Mouse (Mus musculus): ENCODE measurements at regions not wholly inside any gene's neighbourhood (a gene's known extent, or its start where the extent isn't known, plus 50 kb on each side); places are given as distances from the start of the nearest gene placed in this dataset.

DNA sequence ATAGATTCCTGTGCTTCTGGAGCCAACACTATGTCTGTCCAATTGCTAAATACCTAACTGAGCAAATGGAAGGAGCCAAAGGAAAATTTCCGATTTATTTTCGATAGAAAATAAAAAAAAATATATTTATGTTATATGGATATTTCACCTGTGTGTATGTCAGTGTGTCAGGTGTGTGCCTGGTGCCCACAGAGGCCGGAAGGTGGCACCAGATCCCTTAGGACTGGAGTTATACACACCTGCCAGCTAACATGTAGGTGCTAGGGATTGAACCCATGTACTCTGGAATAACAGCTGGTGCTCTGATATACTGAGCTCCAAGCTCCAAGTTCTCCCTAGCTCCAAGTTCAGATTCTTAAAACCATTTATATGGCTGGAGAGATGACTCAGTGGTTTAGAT lies 79.0 kb downstream of the Mfsd1 start:
- DNase-seq (ENCODE audit: low spot score in 2 of 2), result no peak

- no peak for DNase-seq (ENCODE audit: low spot score in 2 of 2)
Observed at GRCm38 (mm10) chr3:67709322-67709721, 126.8 kb downstream of the Mfsd1 start.

GRCm38 (mm10) chr3:67711716-67712115 lies 129.2 kb downstream of the Mfsd1 start:
- DNase-seq (ENCODE audit: low spot score in 2 of 2), result no peak

- no peak for DNase-seq (ENCODE audit: low spot score in 2 of 2)
Observed at GRCm38 (mm10) chr3:67731921-67732320, 149.4 kb downstream of the Mfsd1 start.

DNA sequence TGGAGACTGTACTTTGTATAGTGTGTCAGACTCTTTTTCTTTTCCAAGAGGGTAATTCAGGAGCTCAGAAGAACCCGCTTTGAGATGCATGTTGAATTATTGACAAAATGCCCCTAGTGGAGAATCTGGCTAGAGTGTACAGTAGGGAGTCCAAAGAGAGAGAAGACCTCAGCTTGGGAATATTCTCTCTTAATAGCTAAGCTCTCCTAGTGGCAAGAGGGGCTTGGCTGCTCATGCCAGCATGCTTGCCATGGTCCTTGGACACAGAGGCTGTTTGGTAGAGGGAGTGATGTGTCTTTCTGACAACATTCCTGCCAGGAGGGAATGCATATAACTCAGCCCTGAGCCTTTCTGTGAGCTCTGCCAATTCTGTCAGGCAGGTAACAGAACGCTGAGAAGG lies 150.3 kb downstream of the Mfsd1 start:
- no peak for DNase-seq (ENCODE audit: low spot score in 2 of 2)

GRCm38 (mm10) chr3:67754256-67754655 lies 137.8 kb upstream of the Iqcj start:
- DNase-seq (ENCODE audit: low spot score in 2 of 2), result no peak

DNA sequence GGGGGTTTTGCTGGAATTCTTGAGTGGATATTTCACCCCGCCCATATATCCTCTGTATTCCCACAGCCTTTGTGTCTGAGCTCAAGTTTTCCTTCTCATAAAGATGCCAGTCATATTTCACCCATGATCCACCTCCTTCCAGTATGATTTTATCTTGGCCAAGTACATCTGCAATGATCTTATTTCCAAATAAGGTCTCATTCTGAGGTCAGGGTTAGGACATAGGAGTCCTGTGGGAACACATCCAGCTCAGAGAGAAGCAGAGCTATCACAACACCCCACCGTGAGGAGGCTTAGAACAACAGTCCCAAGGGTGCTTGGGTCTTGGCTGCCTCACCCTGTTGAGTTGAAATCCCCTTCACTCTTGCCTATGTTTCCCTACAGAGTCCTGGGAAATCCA lies 123.4 kb upstream of the Iqcj start:
- no peak for DNase-seq (ENCODE audit: low spot score in 2 of 2)

DNA sequence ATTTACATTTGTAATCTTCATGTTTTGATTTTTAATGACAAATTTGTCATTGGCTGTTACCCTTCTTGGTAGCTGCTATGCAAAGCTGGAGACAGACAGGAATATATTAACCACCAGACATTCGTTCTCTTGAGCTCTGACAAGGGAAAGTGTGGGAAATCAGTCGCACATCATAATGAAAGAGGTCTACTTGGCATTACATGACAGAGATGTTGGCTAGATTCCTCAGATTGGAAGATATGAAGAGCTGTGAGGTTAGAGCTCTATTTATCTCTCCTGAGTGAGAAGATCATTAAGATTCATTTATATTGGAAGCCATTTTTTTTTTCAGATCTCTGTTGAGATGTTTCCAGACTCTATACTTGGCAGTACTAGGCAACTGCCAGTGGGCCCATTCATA lies 118.6 kb upstream of the Iqcj start:
- DNase-seq (ENCODE audit: low spot score in 2 of 2), result peak in 1 of 2 experiments; percentile 23

GRCm38 (mm10) chr3:67782177-67782576 lies 109.8 kb upstream of the Iqcj start:
- DNase-seq (ENCODE audit: low spot score in 2 of 2), result no peak

GRCm38 (mm10) chr3:67806847-67807601 lies 85.0 kb upstream of the Iqcj start:
- no peak for DNase-seq (ENCODE audit: low spot score in 2 of 2)

- no peak for DNase-seq (ENCODE audit: low spot score in 2 of 2)
Observed at GRCm38 (mm10) chr3:67828156-67828555, 63.9 kb upstream of the Iqcj start.

DNA sequence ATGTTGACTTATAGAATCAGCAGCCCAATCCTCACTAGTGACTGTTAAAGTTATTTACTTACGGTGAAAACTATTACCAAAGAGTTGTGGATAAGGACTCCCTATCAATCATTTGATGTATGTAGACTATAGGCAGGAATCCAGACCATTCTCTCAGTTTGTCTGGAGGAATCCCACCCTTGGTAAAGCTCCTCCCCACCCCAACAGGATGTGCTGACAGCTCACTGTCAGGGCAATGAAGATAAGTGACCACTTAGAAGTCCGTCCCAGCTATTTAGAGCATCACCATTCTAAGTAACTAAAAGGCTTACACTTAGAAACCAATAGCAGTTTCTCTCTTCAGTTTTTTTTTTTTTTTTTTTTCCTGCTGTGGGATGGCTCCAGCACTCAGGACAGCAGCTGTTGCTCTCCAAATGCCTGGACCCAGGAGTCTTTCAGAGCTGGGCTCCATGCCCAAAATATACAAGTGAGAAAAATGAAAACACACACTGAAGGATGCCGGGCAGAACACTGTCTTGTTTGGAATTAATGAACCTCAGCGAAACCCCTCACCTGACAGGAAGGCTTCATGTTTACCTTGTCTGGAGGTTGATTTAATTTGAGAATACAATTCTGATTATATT lies 58.9 kb upstream of the Iqcj start:
- no peak for DNase-seq (ENCODE audit: low spot score in 2 of 2)

Data from layer of hippocampus, adult 18-20 months (tissue).